Mouse (Mus musculus): Measurements from ENCODE around the gene Dhx37.

- TF ChIP-seq ZNF384 (IDR thresholded peaks at IDR 0.05; ENCODE audit: low read depth, low read length) (no peak), MYC (IDR thresholded peaks at IDR 0.05; ENCODE audit: low read depth, low read length) (no peak), GABPA (IDR thresholded peaks at IDR 0.05; ENCODE audit: low read depth, low read length) (no peak), MAX (IDR thresholded peaks at IDR 0.05; ENCODE audit: low read length) (no peak), ZMIZ1 (IDR thresholded peaks at IDR 0.05; ENCODE audit: low read depth, low read length) (no peak), MEF2A (IDR thresholded peaks at IDR 0.05; ENCODE audit: extremely low read depth, insufficient replicate concordance, low read depth, low read length, poor library complexity, severe bottlenecking) (no peak), EP300 (IDR thresholded peaks at IDR 0.05; ENCODE audit: low read depth in 1 of 2, low read length in 2 of 2) (no peak), CTCF (IDR thresholded peaks at IDR 0.05 in 2 of 3, conservative IDR thresholded peaks at IDR 0.05 in 1 of 3; ENCODE audit: control insufficient read depth in 1 of 3, insufficient read depth in 1 of 3, low read depth in 2 of 3, low read length in 3 of 3, poor library complexity in 1 of 3, severe bottlenecking in 1 of 3) (no peak), HCFC1 (IDR thresholded peaks at IDR 0.05; ENCODE audit: low read depth, low read length) (no peak), POLR2AphosphoS2 (IDR thresholded peaks at IDR 0.05; ENCODE audit: low read length) (no peak), CHD2 (IDR thresholded peaks at IDR 0.05; ENCODE audit: low read length) (no peak), POLR2A (IDR thresholded peaks at IDR 0.05; ENCODE audit: control insufficient read depth in 1 of 2, insufficient read depth in 1 of 2, low read depth in 1 of 2, low read length in 2 of 2, poor library complexity in 1 of 2) (no peak), SMC3 (IDR thresholded peaks at IDR 0.05; ENCODE audit: low read depth, low read length) (no peak), NRF1 (IDR thresholded peaks at IDR 0.05; ENCODE audit: insufficient read depth, low read depth, low read length, poor library complexity, severe bottlenecking) (no peak)
Observed at GRCm38 (mm10) chr5:125470713-125471112, 36.8 kb upstream of the Dhx37 start.

Data from MEL (cell line).